Mouse (Mus musculus) ES-Bruce4 (cell line): ENCODE measurements around the gene H1foo. TPM values are rescaled to one million over a fixed set of nuclear protein-coding genes. Genes with fewer than 3 reads are reported as not detected.

ENCODE experiments used
- H3K27ac ChIP-seq: 2 replicates; pipeline ENCODE4 v1.5.1; 2012; ENCODE audit warnings: low read length, inconsistent platforms; ENCODE audit not compliant: insufficient read depth
- H3K27me3 ChIP-seq: 2 replicates; pipeline ENCODE4 v1.6.1; 2012; ENCODE audit warnings: mild to moderate bottlenecking, low read length, inconsistent platforms; ENCODE audit not compliant: control insufficient read depth, poor library complexity, insufficient read depth, severe bottlenecking
- H3K36me3 ChIP-seq: 2 replicates; pipeline ENCODE4 v1.6.1; 2012; ENCODE audit warnings: inconsistent platforms, mild to moderate bottlenecking, low read length, moderate library complexity; ENCODE audit not compliant: control insufficient read depth, poor library complexity, insufficient read depth, severe bottlenecking
- H3K4me1 ChIP-seq: one replicate; pipeline ENCODE4 v1.8.1; 2011; ENCODE audit warnings: low read length; ENCODE audit not compliant: control insufficient read depth, insufficient read depth
- H3K4me3 ChIP-seq: 2 replicates; pipeline ENCODE4 v1.5.1; 2011; ENCODE audit warnings: low read depth, mild to moderate bottlenecking, low read length
- H3K9ac ChIP-seq: 2 replicates; pipeline ENCODE4 v1.6.1; 2012; ENCODE audit warnings: low read depth, mild to moderate bottlenecking, inconsistent platforms; ENCODE audit not compliant: poor library complexity, severe bottlenecking
- H3K9me3 ChIP-seq: replicated peaks from 2 replicates; pipeline ENCODE4 v1.6.1; 2012; ENCODE audit warnings: mild to moderate bottlenecking, low read length, inconsistent platforms; ENCODE audit not compliant: control insufficient read depth, poor library complexity, insufficient read depth, severe bottlenecking
- CTCF ChIP-seq: IDR thresholded peaks from one replicate; pipeline ENCODE4 v1.8.1; 2011; ENCODE audit warnings: low read depth, low read length
- EP300 ChIP-seq: IDR thresholded peaks from 2 replicates; pipeline ENCODE4 v1.6.1; 2011; ENCODE audit warnings: low read depth, low read length; ENCODE audit not compliant: insufficient read depth
- POLR2A ChIP-seq: IDR thresholded peaks from one replicate; pipeline ENCODE4 v1.8.1; 2011; ENCODE audit warnings: low read length; ENCODE audit not compliant: insufficient read depth
- polyA plus RNA-seq: library from polyadenylated mRNA; stranded (reverse); fragments of >200 nt; gene quantifications from 2 replicates; pipeline ENCODE4 v1.2.4, GENCODE M21; 2011; ENCODE audit warnings: low read depth; ENCODE audit not compliant: missing spikeins, insufficient read depth, insufficient read length

H1foo gene
- polyA plus RNA-seq, 1 experiment = not detected

DNA sequence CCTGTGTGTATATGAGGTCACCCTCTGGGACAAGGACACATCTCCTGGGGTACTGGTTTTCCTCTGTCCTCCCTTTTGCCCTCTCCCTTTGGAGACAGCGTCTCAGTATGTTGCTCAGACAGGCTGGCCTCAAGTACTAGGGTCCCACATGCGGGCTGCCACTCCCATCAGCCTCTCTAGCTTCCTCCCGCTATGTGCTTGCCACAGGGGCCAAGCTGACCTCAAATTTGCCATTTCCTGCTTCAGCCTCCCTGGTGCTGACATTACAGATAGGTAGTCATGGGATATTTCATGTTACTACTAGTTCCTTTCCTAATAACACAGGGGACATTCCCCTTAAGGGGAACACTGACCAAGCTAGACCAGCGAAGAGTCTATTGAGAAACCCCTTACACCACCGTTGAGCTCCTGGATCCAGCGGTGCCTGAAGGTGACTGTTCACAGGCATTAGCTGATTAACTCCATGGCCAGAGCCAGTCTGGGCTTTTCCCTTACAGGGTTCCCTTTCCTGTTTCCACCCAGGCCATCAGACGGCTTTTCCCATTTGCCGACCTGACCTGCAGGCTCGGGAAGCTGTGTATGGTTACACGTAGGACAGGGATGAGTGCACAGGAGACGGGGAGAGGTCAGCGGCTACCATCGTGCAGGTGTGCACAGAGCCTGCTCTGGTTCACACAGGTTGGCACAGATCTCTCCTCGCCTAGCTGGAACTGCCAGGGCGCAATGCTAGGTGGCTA is 28.6 kb downstream of the H1foo start:
- H3K9me3 ChIP-seq = no peaks in the 10 kb centered on the region
- H3K9ac ChIP-seq = no peak overlapping the region
- no peak for TF ChIP-seq CTCF
- no peak for TF ChIP-seq POLR2A
- no peak for TF ChIP-seq EP300
- no peak overlapping the region for H3K27ac ChIP-seq
- H3K4me1 ChIP-seq = no peaks in the 10 kb centered on the region
- no peak overlapping the region for H3K4me3 ChIP-seq
- no peaks in the 10 kb centered on the region for H3K27me3 ChIP-seq
- no peaks in the 10 kb centered on the region for H3K36me3 ChIP-seq

DNA sequence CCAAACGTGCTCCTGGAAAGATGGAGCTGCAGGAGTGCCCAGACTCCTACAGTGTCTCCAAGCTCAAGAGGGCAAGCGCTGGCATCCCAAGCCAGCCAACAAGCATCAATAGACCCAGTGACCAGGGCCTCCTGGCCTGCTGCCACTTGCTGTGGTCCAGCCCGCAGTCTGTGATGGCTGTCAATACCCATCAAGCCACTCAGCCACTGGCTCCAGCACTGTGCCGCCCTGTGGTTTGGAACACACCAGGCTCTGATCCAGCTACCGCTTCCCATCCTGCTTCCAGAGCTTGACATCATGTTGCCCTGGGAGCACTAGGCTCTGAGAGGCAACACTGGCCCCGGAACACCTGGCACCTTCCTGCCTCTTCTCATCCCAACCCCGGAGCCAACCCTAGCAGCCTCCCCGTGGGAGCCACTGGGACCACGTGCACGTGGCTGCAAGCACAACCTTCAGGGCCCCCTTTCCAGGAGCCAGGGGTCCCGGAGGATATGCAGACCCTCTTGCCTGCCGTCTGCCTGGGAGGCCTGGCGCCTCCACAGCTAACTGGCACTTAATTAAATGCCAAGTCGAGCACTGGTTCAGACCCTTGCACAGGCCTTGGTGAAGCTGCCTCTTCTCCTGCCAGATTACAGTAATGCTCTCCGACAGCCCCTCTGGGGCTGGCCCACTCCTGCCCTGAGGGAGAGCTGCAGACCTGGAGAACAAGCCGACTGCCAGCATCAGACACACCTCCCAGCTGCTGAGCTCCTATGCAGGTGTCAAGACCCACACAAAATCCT is 29.3 kb downstream of the H1foo start:
- no peak for TF ChIP-seq CTCF
- TF ChIP-seq POLR2A = no peak
- TF ChIP-seq EP300 = no peak
- Histone ChIP-seq H3K9me3 (no peaks in the 10 kb centered on the region), H3K9ac (no peak overlapping the region), H3K27ac (no peak overlapping the region), H3K4me3 (no peak overlapping the region), H3K36me3 (no peaks in the 10 kb centered on the region), H3K4me1 (no peaks in the 10 kb centered on the region), H3K27me3 (no peaks in the 10 kb centered on the region)

DNA sequence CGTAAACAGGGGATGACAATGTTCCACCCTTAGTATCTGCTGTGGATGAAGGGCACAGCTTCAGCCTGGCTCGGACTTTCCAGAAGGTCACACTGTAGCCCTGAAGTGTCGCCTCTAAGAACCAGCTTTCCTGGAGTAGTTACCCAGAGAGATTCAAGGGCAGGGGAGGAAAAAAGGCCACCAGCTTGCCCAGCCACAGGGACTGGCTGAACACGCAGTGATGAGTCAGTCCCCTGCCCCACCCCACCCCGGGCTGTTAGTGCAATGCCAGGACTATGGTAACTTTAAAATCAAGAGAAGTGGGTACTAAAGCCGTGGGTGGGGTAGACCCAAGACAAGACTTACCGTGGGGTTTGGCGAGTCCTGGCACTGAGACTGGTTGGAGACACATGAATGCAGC is 30.9 kb downstream of the H1foo start:
- no peaks in the 10 kb centered on the region for H3K36me3 ChIP-seq
- no peaks in the 10 kb centered on the region for H3K9me3 ChIP-seq
- H3K4me3 ChIP-seq = no peak overlapping the region
- no peak overlapping the region for H3K27ac ChIP-seq
- H3K4me1 ChIP-seq = no peaks in the 10 kb centered on the region
- no peak overlapping the region for H3K9ac ChIP-seq
- H3K27me3 ChIP-seq = no peaks in the 10 kb centered on the region
- no peak for TF ChIP-seq POLR2A
- TF ChIP-seq EP300 = no peak
- TF ChIP-seq CTCF = no peak

DNA sequence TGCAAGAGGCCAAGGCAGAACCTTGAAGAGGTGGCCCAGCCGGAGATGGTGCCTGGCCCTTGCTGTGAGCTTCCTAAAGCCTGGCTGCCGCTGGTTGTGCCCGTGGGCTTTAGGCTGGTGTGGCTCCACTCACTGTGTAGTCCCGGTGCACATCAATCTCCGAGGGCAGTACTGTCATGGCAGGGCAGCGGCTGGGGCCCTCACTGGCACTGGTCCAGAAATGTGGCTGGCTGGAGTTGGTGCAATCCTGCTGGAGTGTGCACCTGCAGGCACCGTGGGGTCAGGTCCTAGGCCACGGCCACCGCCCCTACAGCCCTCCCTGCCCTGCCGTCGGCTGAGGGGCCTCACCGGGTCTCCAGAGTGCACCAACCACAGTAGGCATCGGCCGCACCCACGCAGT is 33.1 kb downstream of the H1foo start:
- H3K4me3 ChIP-seq = no peak overlapping the region
- no peak overlapping the region for H3K27ac ChIP-seq
- H3K4me1 ChIP-seq = no peaks in the 10 kb centered on the region
- H3K27me3 ChIP-seq = no peaks in the 10 kb centered on the region
- H3K9ac ChIP-seq = no peak overlapping the region
- no peaks in the 10 kb centered on the region for H3K9me3 ChIP-seq
- TF ChIP-seq EP300 (no peak), CTCF (no peak), POLR2A (no peak)
- H3K36me3 ChIP-seq = no peaks in the 10 kb centered on the region

DNA sequence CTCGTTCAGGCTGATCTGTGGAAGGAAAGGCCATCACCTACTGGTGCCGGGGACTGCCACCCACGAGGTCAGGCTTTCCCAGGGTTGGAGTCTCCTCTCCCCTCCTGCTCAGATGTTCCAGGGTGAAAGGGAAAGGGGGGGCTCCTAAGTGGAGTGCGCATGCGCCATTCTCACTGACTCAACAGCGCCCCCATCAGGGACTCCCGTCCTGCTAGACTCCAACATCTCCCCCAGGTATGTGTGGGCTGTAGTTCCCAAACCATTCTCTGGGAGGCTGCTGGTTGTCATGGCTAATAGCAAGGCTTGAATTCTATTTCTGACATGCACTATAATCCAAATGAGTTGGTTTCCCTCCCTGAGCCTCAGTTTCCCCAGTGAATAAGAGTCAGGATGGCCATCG is 33.9 kb downstream of the H1foo start:
- TF ChIP-seq POLR2A (no peak), CTCF (peak; percentile 40), EP300 (no peak)
- Histone ChIP-seq H3K9me3 (no peaks in the 10 kb centered on the region), H3K27ac (no peak overlapping the region), H3K4me3 (no peak overlapping the region), H3K4me1 (no peaks in the 10 kb centered on the region), H3K9ac (no peak overlapping the region), H3K36me3 (no peaks in the 10 kb centered on the region), H3K27me3 (no peaks in the 10 kb centered on the region)

DNA sequence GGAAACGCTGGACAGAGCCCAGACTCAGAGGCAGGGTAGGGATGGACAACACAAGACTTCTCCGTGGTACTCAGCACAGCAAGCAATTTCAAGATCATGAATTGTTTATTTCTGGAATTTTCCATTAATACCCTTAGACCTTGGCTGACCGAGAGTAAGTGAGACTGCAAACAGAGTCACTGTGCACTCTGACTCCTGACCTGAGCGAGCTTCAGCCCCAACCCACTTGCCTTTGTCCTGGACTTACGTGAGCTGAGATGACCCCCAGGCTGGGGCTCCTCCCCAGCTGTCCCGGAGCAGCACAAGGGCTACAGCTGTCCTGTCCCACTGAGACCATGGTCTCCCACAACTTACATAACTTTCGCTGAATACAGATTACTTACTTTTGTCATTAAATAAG is 38.2 kb downstream of the H1foo start:
- Histone ChIP-seq H3K9me3 (no peaks in the 10 kb centered on the region), H3K27me3 (no peaks in the 10 kb centered on the region), H3K9ac (no peak overlapping the region), H3K36me3 (no peaks in the 10 kb centered on the region), H3K27ac (no peak overlapping the region), H3K4me1 (no peaks in the 10 kb centered on the region), H3K4me3 (no peak overlapping the region)
- TF ChIP-seq CTCF = no peak
- no peak for TF ChIP-seq POLR2A
- no peak for TF ChIP-seq EP300
